Mouse (Mus musculus) frontal cortex, postnatal 10 days (tissue): ENCODE data around the gene Faxc.
A peak's percentile ranks its signal among the peaks of the same experiment; 100 is the strongest.

ENCODE experiments used
- DNase-seq, 2 experiments: peaks; one replicate each; pipeline ENCODE4 v3.0.0; 2022; ENCODE audit warnings: low spot score in 2 of 2, mixed read lengths in 1 of 2

Faxc gene

GRCm38 (mm10) chr4:21930971-21931771, at the start of gene Faxc:
Gene Faxc (plus strand): TSS chr4:21931329.
- peak; percentile 28 to 62 for DNase-seq

DNA sequence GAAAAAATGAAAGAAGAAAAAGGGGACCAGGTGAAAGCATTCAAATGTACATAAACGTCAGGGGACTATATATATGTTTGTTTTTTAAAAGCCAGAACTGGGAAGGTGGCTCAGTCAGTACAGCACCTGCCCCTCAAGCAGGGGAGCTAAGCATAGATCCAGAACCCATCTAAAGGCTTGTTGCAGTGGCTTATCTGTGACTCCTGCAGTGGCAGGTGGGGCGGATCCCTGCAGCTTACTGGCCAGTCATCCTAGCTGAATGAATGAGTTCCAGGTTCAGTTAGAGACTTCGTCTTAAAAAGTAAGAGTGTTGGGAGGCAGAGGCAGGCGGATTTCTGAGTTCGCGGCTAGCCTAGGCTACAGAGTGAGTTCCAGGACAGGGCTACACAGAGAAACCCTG, 48.3 kb upstream of the Faxc start:
- no peak for DNase-seq

- DNase-seq: no peak
These were observed 45.3 kb upstream of the Faxc start for GRCm38 (mm10) chr4:21885831-21886230.

- no peak for DNase-seq
These were observed 872 bp downstream of the Faxc start for GRCm38 (mm10) chr4:21931772-21932630.

GRCm38 (mm10) chr4:21935378-21935777, 4.2 kb downstream of the Faxc start:
- DNase-seq: no peak

GRCm38 (mm10) chr4:21936424-21936823, 5.3 kb downstream of the Faxc start:
- no peak for DNase-seq

- no peak for DNase-seq
These were observed 6.8 kb downstream of the Faxc start for GRCm38 (mm10) chr4:21937890-21938289.

- no peak for DNase-seq
These were observed 13.5 kb downstream of the Faxc start for GRCm38 (mm10) chr4:21944672-21945071.

- DNase-seq: peak in 1 of 2 experiments; percentile 20
These were observed 20.3 kb downstream of the Faxc start for GRCm38 (mm10) chr4:21951444-21951843.

- no peak for DNase-seq
These were observed 21.1 kb downstream of the Faxc start for GRCm38 (mm10) chr4:21952255-21952654.

DNA sequence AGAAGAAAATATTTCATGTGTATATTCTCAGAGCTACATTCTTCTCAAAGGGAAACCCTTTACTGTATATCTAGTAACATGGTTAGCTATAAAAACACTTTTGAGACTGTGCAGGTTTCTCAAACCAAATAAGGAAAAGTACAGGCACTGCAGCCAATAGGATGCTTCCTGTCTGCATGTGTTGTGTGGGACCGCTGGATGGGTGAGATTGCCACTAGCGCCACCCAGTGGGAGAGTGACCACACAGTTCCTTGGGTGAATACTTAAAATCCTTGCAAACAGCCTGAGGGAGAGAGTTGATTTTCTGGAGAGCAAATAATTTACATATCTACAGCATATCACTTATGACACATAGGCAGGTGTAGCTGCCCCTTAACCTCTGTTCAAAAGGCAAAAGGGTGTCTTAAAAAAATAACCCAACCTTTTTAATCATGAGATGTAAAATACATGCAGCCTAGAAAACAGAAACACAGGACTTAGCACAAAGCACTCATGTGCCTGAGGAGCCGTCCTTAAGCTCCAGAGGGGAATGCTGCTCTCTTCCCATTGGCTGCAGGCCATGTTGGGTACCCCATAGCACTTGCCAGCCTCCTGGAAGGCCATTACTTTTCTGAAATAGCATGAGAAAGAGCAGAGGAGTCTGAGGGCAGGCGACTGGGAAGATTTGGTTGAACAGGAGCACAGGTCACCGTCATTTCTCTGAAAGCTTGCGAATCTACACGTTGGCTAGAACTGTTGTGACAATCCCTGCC, 26.6 kb downstream of the Faxc start:
- DNase-seq: peak; percentile 40 to 41

GRCm38 (mm10) chr4:21971949-21972348, 40.8 kb downstream of the Faxc start:
- DNase-seq: no peak

GRCm38 (mm10) chr4:21974126-21974525, 43.0 kb downstream of the Faxc start:
- no peak for DNase-seq

GRCm38 (mm10) chr4:21980471-21980870, 49.3 kb downstream of the Faxc start:
- DNase-seq: no peak

DNA sequence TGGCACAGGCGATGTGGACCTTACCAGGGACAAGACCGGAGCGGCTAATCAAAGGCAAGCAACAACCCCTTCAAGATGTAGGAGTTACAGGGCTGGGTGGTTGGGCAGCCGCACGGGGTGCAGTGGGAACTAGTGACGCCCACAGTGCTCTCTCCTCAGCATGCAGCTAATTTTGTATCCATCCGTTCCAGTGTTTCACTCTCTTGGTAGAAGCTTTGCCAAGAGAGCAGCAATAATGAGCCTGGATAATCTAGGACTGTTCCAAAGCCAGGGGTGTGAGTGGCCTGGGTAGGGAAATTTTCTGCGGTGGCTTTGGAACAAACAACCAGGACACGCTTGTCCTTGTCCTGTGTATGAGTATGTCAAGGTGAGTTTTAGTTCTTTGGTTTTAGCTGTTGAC, 51.3 kb downstream of the Faxc start:
- DNase-seq: no peak

DNA sequence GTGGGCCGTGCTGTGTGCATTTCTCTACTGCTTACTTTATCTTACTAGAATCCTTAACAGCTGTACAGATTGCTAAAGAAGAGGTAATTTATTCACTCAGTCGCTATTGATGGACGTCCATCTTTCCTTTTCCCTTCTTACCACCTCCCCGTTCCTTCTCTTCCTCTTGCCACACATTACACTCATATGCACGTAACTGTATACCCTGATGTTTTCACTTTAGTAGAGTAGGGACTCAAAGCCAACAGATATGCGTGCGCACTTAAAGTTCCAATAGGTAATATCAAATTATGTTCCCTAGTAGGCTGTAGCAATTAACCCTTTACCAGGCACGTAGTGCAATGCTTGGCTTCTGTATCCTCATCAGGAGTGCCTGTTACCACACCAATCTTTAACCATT, 55.7 kb downstream of the Faxc start:
- no peak for DNase-seq

GRCm38 (mm10) chr4:21987460-21987859, 56.3 kb downstream of the Faxc start:
- DNase-seq: no peak

DNA sequence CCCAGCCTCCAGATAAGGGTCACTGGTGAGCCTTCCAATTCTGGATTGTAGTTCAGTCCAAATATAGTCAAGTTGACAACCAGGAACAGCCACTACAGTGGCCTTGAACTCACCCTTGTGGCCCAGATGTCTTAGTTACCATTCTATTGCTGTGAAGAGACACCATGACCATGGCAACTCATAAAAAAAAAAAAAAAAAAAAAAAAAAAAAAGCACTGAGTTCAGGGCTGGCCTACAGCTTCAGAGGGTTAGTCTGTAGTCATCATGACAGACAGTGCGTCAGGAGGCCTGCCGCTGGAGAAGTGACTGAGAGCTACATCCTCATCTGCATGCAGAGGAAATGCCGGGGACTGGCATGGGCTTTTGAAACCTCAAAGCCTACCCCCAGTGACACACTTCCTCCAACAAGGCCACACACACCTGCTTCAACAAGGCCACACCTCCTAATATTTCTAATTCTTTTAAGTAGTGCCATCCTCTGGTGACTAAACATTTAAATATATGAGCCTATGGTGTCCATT, 58.5 kb downstream of the Faxc start:
- no peak for DNase-seq

DNA sequence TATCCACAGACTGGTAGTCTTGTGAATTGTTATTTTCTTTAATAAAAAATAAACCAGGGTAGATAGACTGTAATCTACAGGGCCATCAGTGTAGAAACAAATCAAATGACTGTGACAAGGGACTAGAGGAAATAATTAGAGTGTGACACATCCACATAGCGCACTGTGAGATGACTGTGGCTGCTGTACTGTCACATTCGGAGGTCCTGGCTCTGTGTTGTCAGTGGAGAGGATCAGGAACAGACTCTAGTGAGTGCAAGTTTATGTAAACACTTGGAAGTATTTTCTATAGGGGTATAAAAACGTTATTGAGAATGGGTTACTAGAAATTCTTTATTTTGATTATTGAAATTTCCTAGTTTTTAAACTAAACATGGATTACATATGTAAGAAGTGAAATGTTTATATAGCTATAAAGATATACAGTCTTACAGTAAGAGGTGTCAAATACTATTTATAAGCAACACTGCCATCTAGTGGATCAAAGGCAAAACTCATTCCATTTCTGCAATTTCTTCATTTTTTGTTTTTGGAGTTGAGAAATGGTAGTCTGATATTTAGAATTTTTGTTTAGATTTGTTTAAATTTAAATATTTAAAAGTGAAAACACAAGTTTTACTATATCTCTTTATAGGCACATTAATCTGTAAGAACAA, 59.6 kb downstream of the Faxc start:
- no peak for DNase-seq

GRCm38 (mm10) chr4:22017656-22018379, 86.7 kb downstream of the Faxc start:
- DNase-seq: peak; percentile 41 to 60

- no peak for DNase-seq
These were observed 87.3 kb downstream of the Faxc start for GRCm38 (mm10) chr4:22018414-22018813.
